Mouse (Mus musculus) cerebellum, adult 2 months (tissue): ENCODE data around the gene Cenpu. TPM values are rescaled to one million over a fixed set of nuclear protein-coding genes. Genes with fewer than 3 reads are reported as not detected.

Experiments
- DNase-seq, 2 experiments: peaks; one replicate each; pipeline ENCODE4 v3.0.0; 2021
- H3K27ac ChIP-seq: fragments of 200-500 bp; 2 replicates; pipeline ENCODE4 v1.5.1; 2012; ENCODE audit warnings: low read length, control low read depth, inconsistent platforms; ENCODE audit not compliant: insufficient read depth
- H3K27me3 ChIP-seq: fragments of 200-500 bp; 2 replicates; pipeline ENCODE4 v1.6.1; 2012; ENCODE audit warnings: inconsistent platforms, mild to moderate bottlenecking, low read length, moderate library complexity; ENCODE audit not compliant: control insufficient read depth, insufficient read depth
- H3K4me1 ChIP-seq: fragments of 200-500 bp; 2 replicates; pipeline ENCODE4 v1.6.1; 2011; ENCODE audit warnings: low read length; ENCODE audit not compliant: control insufficient read depth, insufficient read depth
- H3K4me3 ChIP-seq: fragments of 200-500 bp; replicated peaks from 2 replicates; pipeline ENCODE3; 2011; ENCODE audit warnings: mild to moderate bottlenecking, low read depth, low read length, control low read depth; ENCODE audit not compliant: insufficient read depth
- CTCF ChIP-seq: fragments of 200-500 bp; IDR thresholded peaks from 2 replicates; pipeline ENCODE4 v1.5.1; 2011; ENCODE audit warnings: low read depth, mild to moderate bottlenecking, control low read depth, low read length, moderate library complexity, borderline replicate concordance; ENCODE audit not compliant: insufficient read depth
- POLR2A ChIP-seq: fragments of 200-500 bp; IDR thresholded peaks from 2 replicates; pipeline ENCODE4 v1.6.1; 2011; ENCODE audit warnings: low read length, control low read depth, borderline replicate concordance; ENCODE audit not compliant: insufficient read depth
- WGBS: fragments of 180-500 bp; shearing (Covaris S2); methylation state at CpG from one replicate; pipeline ENCODE4 v1.1.7; 2018; 5-methylcytosine and 5-hydroxymethylcytosine counted together
- polyA plus RNA-seq: library from polyadenylated mRNA; depleted of rRNA; stranded (reverse); fragments of >200 nt; gene quantifications from 2 replicates; pipeline ENCODE4 v1.2.3, GENCODE M21; 2012; rRNA removed

The Cenpu gene
- polyA plus RNA-seq, result 1.3 and 1.4 TPM in 2 replicates

DNA sequence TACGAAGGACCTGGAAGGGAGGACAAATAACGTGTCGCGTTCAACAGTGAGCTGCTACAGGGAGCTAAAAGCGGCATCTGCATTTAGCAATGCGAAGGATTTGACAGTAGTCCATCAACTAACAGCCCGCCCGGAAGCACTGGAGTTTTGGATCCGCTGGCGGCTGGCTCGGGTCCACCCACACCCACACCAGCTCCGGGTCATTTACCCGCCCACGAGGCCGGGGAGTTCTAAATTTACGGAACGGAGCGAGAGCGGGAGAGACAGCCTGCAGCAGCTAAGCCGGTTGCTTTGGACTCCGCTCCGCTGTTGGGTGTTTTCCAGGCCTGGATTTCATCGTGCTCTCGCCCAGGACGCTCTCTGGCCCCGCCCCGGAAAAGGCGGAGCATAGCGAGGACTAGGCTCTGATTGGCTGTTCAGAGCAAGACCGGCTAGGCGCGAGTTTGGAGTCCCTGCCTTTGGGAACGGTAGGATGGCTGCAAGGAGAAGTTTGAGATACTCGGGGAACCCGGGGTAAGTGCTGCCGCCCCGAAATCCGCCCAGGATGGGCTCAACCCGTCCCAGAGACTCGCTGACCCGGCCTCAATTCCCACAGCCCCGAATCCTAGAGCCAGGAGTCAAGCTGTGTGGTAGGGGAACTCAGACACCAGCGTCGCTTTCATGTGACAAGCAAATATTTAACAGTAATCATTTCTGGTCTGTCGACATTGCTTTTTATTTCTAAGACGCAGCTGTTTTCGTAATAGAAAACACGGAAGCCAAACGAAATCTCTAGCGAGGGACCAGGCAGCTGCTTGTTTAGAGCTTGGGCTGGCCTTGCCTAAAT, at the start of gene Cenpu:
Gene Cenpu, plus strand, starts transcription at position 414 of the 826 bp plus-strand sequence.
- TF ChIP-seq CTCF, result no peak
- peak; percentile 83; the same call in 1 of the 2 replicates for TF ChIP-seq POLR2A
- H3K27ac ChIP-seq, result peak within 1 kb of the TSS; percentile 62; the same call in 1 of the 2 replicates

DNA sequence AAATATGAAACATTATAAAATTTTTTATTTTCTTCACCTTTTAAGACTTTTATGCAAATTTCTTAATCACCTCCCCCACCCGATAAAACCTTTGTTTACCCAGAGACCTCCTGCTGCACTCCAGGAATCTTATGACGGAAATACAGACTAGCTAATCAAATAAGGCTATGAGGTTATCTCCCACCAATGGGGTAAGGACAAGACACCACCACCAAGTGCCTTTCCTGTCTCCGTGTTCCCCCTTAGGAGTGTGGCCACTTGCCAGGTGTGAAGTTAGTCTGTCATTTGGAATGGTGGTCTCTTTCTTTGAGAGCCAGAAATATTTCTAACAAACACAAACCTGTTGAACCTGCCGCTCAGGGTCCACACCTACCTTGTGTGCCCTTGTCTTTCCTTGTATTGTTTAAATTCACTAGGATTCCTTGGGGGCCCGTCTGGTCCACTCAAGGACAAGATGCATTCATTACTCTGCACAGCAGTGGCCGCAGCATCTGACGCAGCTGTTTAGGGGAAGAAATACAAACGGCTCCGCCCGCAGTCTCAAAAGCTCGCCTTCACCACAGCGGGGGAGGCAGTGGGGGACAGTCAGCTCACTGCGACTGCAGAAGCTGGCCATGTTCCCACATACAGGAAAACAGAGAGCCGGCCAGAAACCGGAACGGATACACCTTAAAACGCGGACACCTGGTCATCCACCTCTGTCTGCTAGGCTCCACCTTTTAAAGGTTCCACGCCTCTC, 49.3 kb upstream of the Cenpu start:
- Histone ChIP-seq H3K27ac (no peak overlapping the region), H3K4me1 (peaks cover 18% of the 10 kb centered on the region), H3K27me3 (no peaks in the 10 kb centered on the region), H3K4me3 (no peak overlapping the region)
- no peak for DNase-seq
- 24% methylated on average over 19 of the region's 19 CpGs for WGBS
- TF ChIP-seq POLR2A, result no peak
- TF ChIP-seq CTCF, result no peak

More for the DNA sequence above, at the start of gene Cenpu:
- under 1% methylated on average over 50 of the region's 50 CpGs for WGBS
- peak; percentile 99 to 100 for DNase-seq
- no peaks in the 10 kb centered on the region for H3K27me3 ChIP-seq
- peak within 1 kb of the TSS; percentile 96 for H3K4me3 ChIP-seq
- no peaks in the 10 kb centered on the region for H3K4me1 ChIP-seq

DNA sequence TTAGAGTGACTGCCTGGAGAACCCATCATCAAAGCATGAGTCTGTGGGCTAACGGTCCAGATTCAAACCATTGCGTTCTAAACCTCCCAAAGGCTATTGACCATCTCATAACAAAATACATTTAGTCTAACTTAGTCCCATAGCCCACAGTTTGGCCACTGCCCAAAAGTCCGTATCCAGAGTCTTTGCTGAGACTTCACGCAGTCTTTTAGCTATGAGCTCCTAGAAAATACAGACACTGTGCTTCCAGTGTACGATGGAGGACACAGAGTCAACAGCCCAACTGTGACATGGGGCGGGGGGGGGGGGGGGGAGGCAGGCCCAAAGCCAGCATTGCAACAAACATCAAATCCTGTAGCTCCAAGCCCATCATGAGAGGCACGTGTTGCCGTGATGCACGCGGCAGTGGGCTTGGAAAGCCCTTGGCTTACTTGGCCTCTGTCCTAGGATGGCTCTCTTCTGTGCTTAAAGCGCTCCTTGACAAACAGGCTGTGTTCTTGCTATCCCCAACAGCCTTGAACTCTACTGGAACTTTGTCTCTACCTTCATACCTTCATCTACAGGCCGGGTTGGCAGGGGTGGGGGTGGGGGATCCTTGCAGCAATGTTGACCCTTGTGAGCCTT, 48.6 kb upstream of the Cenpu start:
- 23% methylated on average over 12 of the region's 12 CpGs for WGBS
- Histone ChIP-seq H3K27me3 (no peaks in the 10 kb centered on the region), H3K4me1 (peaks cover 17% of the 10 kb centered on the region), H3K4me3 (no peak overlapping the region), H3K27ac (no peak overlapping the region)
- DNase-seq, result no peak
- no peak for TF ChIP-seq CTCF
- TF ChIP-seq POLR2A, result no peak

DNA sequence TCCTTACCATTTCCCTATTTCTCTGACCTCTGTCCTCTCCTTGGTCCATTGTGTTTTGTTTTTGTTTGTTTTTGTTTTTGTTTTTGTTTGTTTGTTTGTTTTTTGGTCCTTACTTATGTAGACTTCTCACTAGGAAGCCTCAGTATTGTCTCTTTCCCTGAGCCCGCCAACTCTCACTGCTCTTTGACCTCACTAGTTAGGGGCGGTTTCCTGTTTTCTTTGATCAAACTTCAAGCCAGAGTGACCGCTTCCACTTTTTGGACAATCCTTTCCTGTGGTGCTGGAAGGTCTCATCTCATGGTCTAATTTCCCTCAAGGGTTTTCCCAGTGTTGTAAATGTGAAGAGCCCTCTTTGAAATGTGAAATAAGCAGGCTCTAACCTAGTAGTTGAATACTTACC, 47.6 kb upstream of the Cenpu start:
- no peak overlapping the region for H3K27ac ChIP-seq
- TF ChIP-seq POLR2A (no peak), CTCF (no peak)
- 86% methylated on average over 3 of the region's 3 CpGs for WGBS
- no peaks in the 10 kb centered on the region for H3K27me3 ChIP-seq
- peaks cover 25% of the 10 kb centered on the region for H3K4me1 ChIP-seq
- H3K4me3 ChIP-seq, result no peak overlapping the region
- DNase-seq, result no peak

DNA sequence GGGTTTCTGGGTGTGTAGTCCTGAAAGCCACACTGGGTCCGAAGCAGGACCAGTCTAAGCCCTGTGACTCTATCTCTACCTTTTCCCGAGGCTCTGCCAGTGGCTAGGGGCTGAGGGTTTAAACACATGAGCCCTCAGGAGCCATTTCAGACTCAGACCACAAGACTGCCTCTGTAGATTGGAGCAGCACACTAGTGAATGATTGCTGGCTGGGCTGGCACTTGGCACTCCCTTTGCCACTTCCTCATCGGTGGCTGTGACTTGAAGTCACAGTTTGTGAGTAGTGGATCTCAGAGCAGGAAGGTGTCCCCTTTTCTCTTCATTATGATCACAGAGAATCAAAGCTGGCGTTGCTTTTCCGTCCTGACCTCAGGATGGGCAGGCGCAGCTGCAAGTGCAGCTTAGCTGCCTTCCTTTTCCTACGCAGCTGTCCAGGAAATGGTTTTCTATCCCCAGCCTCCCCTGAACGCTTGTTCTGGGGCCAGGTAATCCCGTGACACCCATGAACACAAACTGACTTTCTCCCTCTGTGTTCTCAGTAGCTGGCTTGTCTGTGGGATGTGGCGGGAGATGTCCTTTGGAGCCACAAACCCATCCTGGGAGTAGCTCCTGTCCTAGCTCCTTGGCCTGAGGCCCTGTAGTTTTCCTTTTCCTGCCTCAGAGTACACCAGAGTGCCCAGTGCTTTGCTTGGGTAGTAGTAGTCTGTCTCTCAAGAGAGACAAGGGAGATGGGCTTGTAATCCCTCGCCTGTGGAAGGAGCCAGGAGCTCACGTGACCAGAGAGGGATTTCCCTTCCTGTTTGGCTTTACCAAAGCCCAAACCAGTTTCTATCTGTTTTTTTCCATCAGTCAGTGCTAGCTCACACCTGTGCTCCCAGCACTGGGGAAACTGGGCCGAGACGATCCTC, 43.1 kb upstream of the Cenpu start:
- 48% methylated on average over 14 of the region's 14 CpGs for WGBS
- H3K27ac ChIP-seq, result no peak overlapping the region; the same call in 1 of the 2 replicates
- H3K4me1 ChIP-seq, result peaks cover 15% of the 10 kb centered on the region

DNA sequence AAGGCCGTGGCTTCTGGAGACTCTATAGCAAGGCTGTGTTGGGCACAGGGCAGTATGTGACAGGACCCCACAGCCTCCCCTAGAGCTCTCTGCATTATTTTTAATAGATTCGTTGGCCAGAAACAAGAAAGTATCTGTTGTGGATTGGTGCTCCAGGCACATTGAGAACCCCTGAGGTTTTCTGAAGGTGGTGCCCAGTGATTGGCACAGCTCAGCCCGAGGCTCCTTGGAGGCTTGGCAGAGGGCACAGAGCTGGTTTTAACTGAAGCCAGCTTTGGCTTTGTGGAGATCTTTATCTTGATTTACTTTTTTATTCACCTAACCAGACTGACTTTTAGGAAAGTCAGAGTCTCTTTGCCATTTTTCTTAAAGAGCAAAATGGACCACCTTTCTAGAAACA, 42.4 kb upstream of the Cenpu start:
- 14% methylated on average over 3 of the region's 3 CpGs for WGBS
- TF ChIP-seq POLR2A (no peak), CTCF (no peak)
- DNase-seq, result peak; percentile 31 to 47
- Histone ChIP-seq H3K27ac (no peak overlapping the region), H3K4me1 (peaks cover 13% of the 10 kb centered on the region), H3K27me3 (no peaks in the 10 kb centered on the region), H3K4me3 (no peak overlapping the region)

More for the DNA sequence above, 43.1 kb upstream of the Cenpu start:
- peak; percentile 33 to 46 for DNase-seq
- H3K27me3 ChIP-seq, result no peaks in the 10 kb centered on the region
- TF ChIP-seq CTCF (no peak), POLR2A (no peak)
- no peak overlapping the region for H3K4me3 ChIP-seq

DNA sequence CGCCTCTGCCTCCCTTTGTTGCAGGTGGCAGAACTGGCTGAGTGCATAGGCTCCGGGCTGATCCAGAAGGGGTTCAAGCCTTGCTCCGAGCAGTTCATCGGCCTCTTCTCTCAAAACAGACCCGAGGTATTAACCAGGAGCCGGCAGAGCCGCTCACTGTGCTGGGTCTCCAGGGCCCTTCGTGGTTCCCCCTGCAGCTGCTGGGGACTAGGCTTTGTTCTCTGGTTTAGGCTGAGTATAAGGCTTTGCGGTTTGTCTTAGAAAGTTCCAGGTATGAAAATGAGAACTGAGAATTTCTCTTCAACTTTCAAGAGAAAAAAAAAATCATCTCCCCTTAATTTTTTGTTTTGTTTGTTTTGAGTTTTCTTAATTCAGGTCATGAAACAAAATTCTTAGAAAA, 40.5 kb upstream of the Cenpu start:
- Histone ChIP-seq H3K4me1 (peaks cover 13% of the 10 kb centered on the region), H3K27me3 (no peaks in the 10 kb centered on the region), H3K27ac (no peak overlapping the region), H3K4me3 (no peak overlapping the region)
- 87% methylated on average over 9 of the region's 9 CpGs for WGBS
- TF ChIP-seq POLR2A (no peak), CTCF (no peak)
- no peak for DNase-seq
